Mouse (Mus musculus): ENCODE data around the gene Tle2. TPM values are rescaled to one million over a fixed set of nuclear protein-coding genes. Genes with fewer than 3 reads are reported as not detected.

The Tle2 gene
- total and polyA plus RNA-seq, 3 experiments, result 0.19 to 2.4 TPM; not detected in 1

DNA sequence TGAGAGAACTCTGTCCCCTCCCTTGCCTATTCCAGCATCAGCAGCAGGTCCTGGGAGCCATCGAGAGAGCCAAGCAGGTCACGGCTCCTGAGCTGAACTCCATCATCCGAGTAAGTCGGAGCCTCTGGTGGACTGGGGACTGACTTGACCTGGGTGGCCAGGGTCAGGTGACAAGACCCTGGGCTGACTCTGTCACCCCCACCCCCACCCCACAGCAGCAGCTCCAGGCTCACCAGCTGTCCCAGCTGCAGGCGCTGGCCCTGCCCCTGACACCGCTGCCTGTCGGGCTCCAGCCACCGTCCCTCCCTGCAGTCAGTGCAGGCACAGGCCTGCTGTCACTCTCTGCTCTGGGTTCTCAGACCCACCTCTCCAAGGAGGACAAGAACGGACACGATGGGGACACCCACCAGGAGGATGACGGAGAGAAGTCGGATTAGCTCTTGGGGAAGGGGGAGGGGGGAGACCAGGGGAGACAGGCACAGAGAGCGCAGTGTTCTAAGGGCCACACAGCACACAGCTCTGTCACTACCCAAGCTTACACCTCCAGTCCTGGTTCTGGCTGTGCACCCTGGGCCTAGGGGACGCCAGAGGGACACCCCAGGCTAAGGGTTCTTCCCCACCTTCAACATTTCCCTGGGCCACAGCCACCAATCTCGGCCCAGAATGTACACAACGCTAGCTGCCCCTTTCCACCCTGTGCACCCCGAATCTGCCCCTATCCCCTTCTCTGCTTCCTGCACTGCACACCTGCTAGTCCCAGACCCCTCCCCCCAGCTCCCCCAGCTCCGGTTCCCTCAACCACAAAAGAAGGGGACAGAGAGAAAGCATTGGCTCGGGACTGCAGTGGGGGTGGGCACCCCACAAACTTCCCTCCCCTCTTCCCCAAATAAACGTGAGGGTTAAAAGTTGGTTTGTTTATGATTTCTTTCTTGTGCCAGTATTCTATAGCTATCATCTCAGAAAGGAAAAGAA is 8.8 kb upstream of the Tle2 start:
- no peak for DNase-seq (ENCODE audit: low read depth, low spot score)
- Histone ChIP-seq H3K4me3 (ENCODE audit: control insufficient read depth in 1 of 2, insufficient read depth in 1 of 2, low read depth in 2 of 2, low read length in 2 of 2) (no peak overlapping the region), H3K27ac (ENCODE audit: control insufficient read depth, low read depth, low read length) (no peak overlapping the region), H3K79me2 (ENCODE audit: control insufficient read depth, insufficient read depth, low read length, poor library complexity) (peaks cover 11% of the 10 kb centered on the region), H3K9ac (ENCODE audit: control insufficient read depth, low read depth, low read length, poor library complexity, severe bottlenecking) (no peak overlapping the region), H3K36me3 (ENCODE audit: control insufficient read depth in 1 of 2, insufficient read depth in 2 of 2, low read length in 2 of 2) (peaks cover 2 to 10% of the 10 kb centered on the region in 2 experiments; a peak in 2 of 4 replicates), H3K4me1 (ENCODE audit: control insufficient read depth in 1 of 2, insufficient read depth in 2 of 2, low read length in 2 of 2) (peaks cover 0 to 13% of the 10 kb centered on the region in 2 experiments; a peak in 2 of 4 replicates), H3K27me3 (ENCODE audit: control insufficient read depth in 1 of 2, insufficient read depth in 2 of 2, low read length in 2 of 2) (no peaks in the 10 kb centered on the region), H3K9me3 (replicated peaks; ENCODE audit: insufficient read depth, low read length) (no peaks in the 10 kb centered on the region)
- TF ChIP-seq SMC3 (IDR thresholded peaks at IDR 0.05; ENCODE audit: low read depth, low read length) (no peak), MEF2A (IDR thresholded peaks at IDR 0.05; ENCODE audit: extremely low read depth, insufficient replicate concordance, low read depth, low read length, poor library complexity, severe bottlenecking) (no peak), GATA1 (IDR thresholded peaks at IDR 0.05; ENCODE audit: low read depth, low read length) (no peak), E2F4 (IDR thresholded peaks at IDR 0.05; ENCODE audit: borderline replicate concordance, low read depth, low read length) (no peak), HCFC1 (IDR thresholded peaks at IDR 0.05; ENCODE audit: low read depth, low read length) (no peak), JUND (IDR thresholded peaks at IDR 0.05; ENCODE audit: low read depth, low read length) (no peak), NELFE (IDR thresholded peaks at IDR 0.05; ENCODE audit: low read depth, low read length) (no peak), BHLHE40 (IDR thresholded peaks at IDR 0.05; ENCODE audit: borderline replicate concordance, low read depth, low read length) (no peak), MYC (IDR thresholded peaks at IDR 0.05; ENCODE audit: low read depth, low read length) (no peak), POLR2AphosphoS2 (IDR thresholded peaks at IDR 0.05; ENCODE audit: low read length) (no peak), MAX (IDR thresholded peaks at IDR 0.05; ENCODE audit: low read length) (no peak), RAD21 (IDR thresholded peaks at IDR 0.05; ENCODE audit: low read depth, low read length) (no peak), TCF12 (IDR thresholded peaks at IDR 0.05; ENCODE audit: low read depth, low read length) (no peak), CHD2 (IDR thresholded peaks at IDR 0.05; ENCODE audit: low read length) (no peak), ZNF384 (IDR thresholded peaks at IDR 0.05; ENCODE audit: low read depth, low read length) (no peak), USF2 (IDR thresholded peaks at IDR 0.05; ENCODE audit: borderline replicate concordance in 1 of 2, insufficient read depth in 1 of 2, low read depth in 1 of 2, low read length in 2 of 2) (no peak), ELF1 (IDR thresholded peaks at IDR 0.05; ENCODE audit: low read depth, low read length) (no peak), NRF1 (IDR thresholded peaks at IDR 0.05; ENCODE audit: insufficient read depth, low read depth, low read length, poor library complexity, severe bottlenecking) (no peak), GABPA (IDR thresholded peaks at IDR 0.05; ENCODE audit: low read depth, low read length) (no peak)

All from MEL (cell line).